Mouse (Mus musculus): ENCODE measurements at regions not wholly inside any gene's neighbourhood (a gene's known extent, or its start where the extent isn't known, plus 50 kb on each side); places are given as distances from the start of the nearest gene placed in this dataset.

DNA sequence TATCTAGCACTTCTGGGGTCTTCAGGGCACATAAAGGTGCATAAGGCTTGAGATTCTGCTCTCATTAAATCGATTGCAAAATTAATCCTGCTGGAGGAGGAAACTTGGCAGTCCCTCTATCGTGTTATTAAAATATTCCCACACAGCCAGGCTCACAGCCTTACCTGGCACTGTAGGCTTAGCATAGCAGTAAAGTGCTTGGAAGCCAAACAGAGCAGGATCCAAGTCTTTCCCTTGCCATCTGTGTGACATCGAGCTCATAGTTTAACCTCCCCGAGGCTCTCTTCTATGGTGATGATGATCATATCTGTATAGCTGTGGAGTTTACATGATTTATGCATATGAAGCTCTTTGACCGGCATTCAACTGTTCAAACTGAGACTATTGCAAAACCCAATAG lies 197.6 kb downstream of the Snx19 start:
- no peak for TF ChIP-seq POLR2A (IDR thresholded peaks at IDR 0.05; ENCODE audit: borderline replicate concordance, insufficient read depth, low read length)
- TF ChIP-seq CTCF (IDR thresholded peaks at IDR 0.05; ENCODE audit: borderline replicate concordance, insufficient read depth, low read depth, low read length) = no peak

Measured in cerebellum, adult 2 months (tissue).